Mouse (Mus musculus): ENCODE data around the gene Cxcl15.

GRCm38 (mm10) chr5:90778856-90779255 is 15.5 kb upstream of the Cxcl15 start:
- TF ChIP-seq CTCF (IDR thresholded peaks at IDR 0.05; ENCODE audit: low read depth, low read length), result no peak
- no peak for TF ChIP-seq POLR2A (IDR thresholded peaks at IDR 0.05; ENCODE audit: borderline replicate concordance, low read depth, low read length)
